Mouse (Mus musculus): ENCODE data around the gene Pex26. TPM values are rescaled to one million over a fixed set of nuclear protein-coding genes. Genes with fewer than 3 reads are reported as not detected.

Gene Pex26
- polyA plus RNA-seq, 1 experiment from 2014 or later = 7.5 TPM

DNA sequence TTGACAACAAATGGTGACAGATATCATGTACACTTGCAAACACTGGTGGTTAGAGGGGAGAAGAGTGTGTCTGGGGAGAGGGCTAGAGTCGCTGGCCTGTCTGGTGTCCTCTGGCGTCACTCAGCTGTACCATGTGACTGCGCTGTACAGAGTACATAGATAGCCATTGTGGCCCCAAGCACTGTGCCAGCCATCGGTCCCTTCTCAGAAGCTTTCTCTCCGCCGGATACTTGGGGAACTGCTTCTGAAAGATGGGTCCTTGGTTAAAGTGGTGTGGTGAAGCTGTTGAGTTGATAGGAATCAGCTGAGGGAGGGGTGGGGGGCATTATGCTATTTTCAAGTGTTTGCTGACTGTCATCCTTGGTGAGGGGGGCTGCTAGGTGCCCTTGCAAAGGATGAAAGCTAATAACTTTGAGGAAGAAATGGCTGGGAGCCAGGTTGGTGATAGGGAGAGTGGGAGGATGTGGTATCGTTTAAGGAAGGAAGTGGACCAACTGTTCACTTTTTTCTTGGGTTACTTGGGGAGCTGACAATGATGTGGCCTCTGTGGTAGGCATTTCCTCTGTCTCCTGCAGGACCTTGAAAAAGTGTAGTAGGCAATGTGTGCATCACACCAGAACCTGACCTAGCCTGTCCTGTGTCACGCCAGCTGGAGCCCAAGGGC, 31.3 kb downstream of the Pex26 start:
- Histone ChIP-seq H3K36me3 (ENCODE audit: control insufficient read depth, insufficient read depth, low read length) (no peaks in the 10 kb centered on the region), H3K4me2 (ENCODE audit: low read depth, severe bottlenecking) (no peak overlapping the region), H3K4me3 (ENCODE audit: low read depth, low read length) (no peak overlapping the region), H3K9ac (ENCODE audit: low read length) (no peak overlapping the region), H3K27ac (replicated peaks; ENCODE audit: low read depth, low read length) (no peak overlapping the region), H3K4me1 (ENCODE audit: control insufficient read depth, insufficient read depth, low read length) (peaks cover 15% of the 10 kb centered on the region; the same call in 1 of the 2 replicates), H3K27me3 (ENCODE audit: control insufficient read depth, insufficient read depth, low read length) (peaks cover 22% of the 10 kb centered on the region), H3K9me3 (ENCODE audit: control insufficient read depth, low read length) (no peaks in the 10 kb centered on the region)
- 89% methylated on average over 8 of the region's 8 CpGs for WGBS
- DNase-seq (ENCODE audit: low spot score) (no peak), ATAC-seq (ENCODE audit: insufficient number of reproducible peaks, low FRiP score, low TSS enrichment, low read depth) (no peak)

GRCm38 (mm10) chr6:121215336-121215735, 31.9 kb downstream of the Pex26 start:
- H3K36me3 ChIP-seq (ENCODE audit: control insufficient read depth, insufficient read depth, low read length) = no peaks in the 10 kb centered on the region
- H3K4me3 ChIP-seq (ENCODE audit: low read depth, low read length) = no peak overlapping the region
- no peak overlapping the region for H3K27ac ChIP-seq (replicated peaks; ENCODE audit: low read depth, low read length)
- DNase-seq (ENCODE audit: low spot score) (no peak), ATAC-seq (ENCODE audit: insufficient number of reproducible peaks, low FRiP score, low TSS enrichment, low read depth) (no peak)
- no peak overlapping the region for H3K9ac ChIP-seq (ENCODE audit: low read length)
- H3K4me1 ChIP-seq (ENCODE audit: control insufficient read depth, insufficient read depth, low read length) = peaks cover 14% of the 10 kb centered on the region; the same call in 1 of the 2 replicates
- H3K9me3 ChIP-seq (ENCODE audit: control insufficient read depth, low read length) = no peaks in the 10 kb centered on the region
- no peak overlapping the region for H3K4me2 ChIP-seq (ENCODE audit: low read depth, severe bottlenecking)
- peaks cover 17% of the 10 kb centered on the region for H3K27me3 ChIP-seq (ENCODE audit: control insufficient read depth, insufficient read depth, low read length)
- WGBS = 66% methylated on average over 5 of the region's 5 CpGs

DNA sequence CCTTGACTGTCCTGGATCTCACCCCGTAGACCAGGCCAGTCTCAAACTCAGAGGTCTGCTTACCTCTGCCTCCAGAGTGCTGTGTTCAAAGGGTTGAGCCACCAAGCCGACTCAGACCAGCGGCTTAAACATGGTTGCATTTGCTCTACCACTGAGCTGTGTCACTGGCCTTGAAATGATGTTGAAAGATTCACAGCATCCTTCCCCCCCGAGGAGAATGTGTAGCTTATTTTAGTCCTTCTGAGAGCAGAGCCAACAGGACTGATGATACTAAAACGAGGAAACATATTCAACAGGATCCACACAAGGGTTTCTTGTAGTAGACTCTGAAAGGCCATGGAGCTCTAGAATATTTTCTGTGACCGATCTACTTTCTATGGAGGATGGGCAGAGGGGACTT, 32.4 kb downstream of the Pex26 start:
- H3K27me3 ChIP-seq (ENCODE audit: control insufficient read depth, insufficient read depth, low read length) = peaks cover 11% of the 10 kb centered on the region
- no peak overlapping the region for H3K4me3 ChIP-seq (ENCODE audit: low read depth, low read length)
- H3K27ac ChIP-seq (replicated peaks; ENCODE audit: low read depth, low read length) = no peak overlapping the region
- no peak overlapping the region for H3K4me2 ChIP-seq (ENCODE audit: low read depth, severe bottlenecking)
- ATAC-seq (ENCODE audit: insufficient number of reproducible peaks, low FRiP score, low TSS enrichment, low read depth) (no peak), DNase-seq (ENCODE audit: low spot score) (no peak)
- H3K9ac ChIP-seq (ENCODE audit: low read length) = no peak overlapping the region
- peaks cover 8% of the 10 kb centered on the region; the same call in 1 of the 2 replicates for H3K4me1 ChIP-seq (ENCODE audit: control insufficient read depth, insufficient read depth, low read length)
- whole genome bisulfite sequencing = 88% methylated on average over 6 of the region's 6 CpGs
- no peaks in the 10 kb centered on the region for H3K36me3 ChIP-seq (ENCODE audit: control insufficient read depth, insufficient read depth, low read length)
- H3K9me3 ChIP-seq (ENCODE audit: control insufficient read depth, low read length) = no peaks in the 10 kb centered on the region

- WGBS = 90% methylated on average over 5 of the region's 5 CpGs
- H3K4me2 ChIP-seq (ENCODE audit: low read depth, severe bottlenecking) = no peak overlapping the region
- no peaks in the 10 kb centered on the region for H3K4me1 ChIP-seq (ENCODE audit: control insufficient read depth, insufficient read depth, low read length)
- no peak overlapping the region for H3K9ac ChIP-seq (ENCODE audit: low read length)
- DNase-seq (ENCODE audit: low spot score) = no peak
- no peak overlapping the region for H3K4me3 ChIP-seq (ENCODE audit: low read depth, low read length)
- H3K27ac ChIP-seq (replicated peaks; ENCODE audit: low read depth, low read length) = no peak overlapping the region
- ATAC-seq (ENCODE audit: insufficient number of reproducible peaks, low FRiP score, low TSS enrichment, low read depth) = no peak
- H3K36me3 ChIP-seq (ENCODE audit: control insufficient read depth, insufficient read depth, low read length) = no peaks in the 10 kb centered on the region
- H3K9me3 ChIP-seq (ENCODE audit: control insufficient read depth, low read length) = no peaks in the 10 kb centered on the region
- H3K27me3 ChIP-seq (ENCODE audit: control insufficient read depth, insufficient read depth, low read length) = peaks cover 3% of the 10 kb centered on the region
Measured at GRCm38 (mm10) chr6:121216589-121217255, 33.3 kb downstream of the Pex26 start.

DNA sequence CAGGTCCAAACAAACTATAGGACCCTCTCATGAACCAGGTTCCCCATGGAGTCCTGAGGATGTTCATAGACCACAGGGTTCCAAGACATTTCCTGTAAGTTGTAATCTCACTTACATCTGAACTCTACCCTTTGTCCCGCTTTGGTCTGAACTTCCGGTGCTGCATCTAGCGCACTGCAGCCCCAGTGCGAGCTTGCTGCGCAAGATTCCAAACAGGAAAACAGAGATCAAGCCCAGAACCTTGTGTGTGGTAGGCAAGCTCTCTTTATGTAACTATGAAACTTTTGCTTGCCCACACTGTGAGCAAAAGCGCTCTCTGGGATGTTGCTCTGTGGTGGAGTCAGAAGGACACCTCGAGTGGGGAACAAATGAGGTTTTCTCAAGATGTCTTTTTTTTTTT, 34.5 kb downstream of the Pex26 start:
- WGBS = 90% methylated on average over 7 of the region's 7 CpGs
- Histone ChIP-seq H3K4me1 (ENCODE audit: control insufficient read depth, insufficient read depth, low read length) (no peaks in the 10 kb centered on the region), H3K4me2 (ENCODE audit: low read depth, severe bottlenecking) (no peak overlapping the region), H3K9ac (ENCODE audit: low read length) (no peak overlapping the region), H3K27me3 (ENCODE audit: control insufficient read depth, insufficient read depth, low read length) (no peaks in the 10 kb centered on the region; the same call in 1 of the 2 replicates), H3K36me3 (ENCODE audit: control insufficient read depth, insufficient read depth, low read length) (no peaks in the 10 kb centered on the region), H3K9me3 (ENCODE audit: control insufficient read depth, low read length) (no peaks in the 10 kb centered on the region), H3K27ac (replicated peaks; ENCODE audit: low read depth, low read length) (no peak overlapping the region), H3K4me3 (ENCODE audit: low read depth, low read length) (no peak overlapping the region)
- ATAC-seq (ENCODE audit: insufficient number of reproducible peaks, low FRiP score, low TSS enrichment, low read depth) = no peak
- DNase-seq (ENCODE audit: low spot score) = no peak

DNA sequence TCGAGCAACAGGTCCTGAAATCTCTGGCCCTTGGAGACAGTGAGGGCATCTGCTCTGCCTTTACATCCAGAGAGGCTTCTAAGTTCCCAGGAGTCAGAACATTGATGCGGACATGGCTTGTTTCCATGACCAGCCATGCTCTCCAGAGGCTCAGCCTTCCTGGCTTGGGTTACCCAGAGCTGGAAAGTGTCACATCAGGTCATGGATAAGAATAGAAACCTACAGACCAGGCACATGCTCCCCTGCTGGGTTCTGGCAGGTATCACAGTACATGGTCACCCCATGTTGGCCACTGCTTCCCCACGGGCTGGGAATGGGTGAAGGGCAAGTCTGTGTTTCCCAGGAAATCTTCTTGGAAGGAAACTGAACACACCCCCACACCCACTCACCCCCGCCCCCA, 35.9 kb downstream of the Pex26 start:
- ATAC-seq (ENCODE audit: insufficient number of reproducible peaks, low FRiP score, low TSS enrichment, low read depth) (no peak), DNase-seq (ENCODE audit: low spot score) (no peak)
- no peak overlapping the region for H3K4me2 ChIP-seq (ENCODE audit: low read depth, severe bottlenecking)
- H3K4me1 ChIP-seq (ENCODE audit: control insufficient read depth, insufficient read depth, low read length) = 0 out of 2 replicates have a peak, but pooled peaks cover 2% of the 10 kb centered on the region
- 79% methylated on average over 4 of the region's 4 CpGs for WGBS
- H3K36me3 ChIP-seq (ENCODE audit: control insufficient read depth, insufficient read depth, low read length) = no peaks in the 10 kb centered on the region
- H3K9me3 ChIP-seq (ENCODE audit: control insufficient read depth, low read length) = no peaks in the 10 kb centered on the region
- no peaks in the 10 kb centered on the region; the same call in 1 of the 2 replicates for H3K27me3 ChIP-seq (ENCODE audit: control insufficient read depth, insufficient read depth, low read length)
- H3K4me3 ChIP-seq (ENCODE audit: low read depth, low read length) = no peak overlapping the region
- no peak overlapping the region for H3K9ac ChIP-seq (ENCODE audit: low read length)
- no peak overlapping the region for H3K27ac ChIP-seq (replicated peaks; ENCODE audit: low read depth, low read length)

DNA sequence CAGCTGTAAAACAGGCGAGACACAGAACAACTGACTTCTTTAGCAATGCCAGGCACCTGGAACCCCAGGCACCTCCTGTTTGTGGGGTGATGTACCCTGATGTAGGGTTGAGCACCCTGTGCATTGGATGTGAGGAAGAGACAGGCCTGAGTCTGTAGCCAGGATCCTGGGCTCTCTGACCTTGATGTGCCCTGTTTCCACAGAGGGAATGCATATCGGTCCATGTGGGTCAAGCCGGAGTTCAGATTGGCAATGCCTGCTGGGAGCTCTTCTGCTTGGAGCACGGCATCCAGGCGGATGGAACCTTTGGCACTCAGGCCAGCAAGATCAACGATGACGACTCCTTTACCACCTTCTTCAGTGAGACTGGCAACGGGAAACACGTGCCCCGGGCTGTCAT, 36.7 kb downstream of the Pex26 start:
- WGBS = 87% methylated on average over 10 of the region's 10 CpGs
- H3K9me3 ChIP-seq (ENCODE audit: control insufficient read depth, low read length) = no peaks in the 10 kb centered on the region
- no peaks in the 10 kb centered on the region for H3K36me3 ChIP-seq (ENCODE audit: control insufficient read depth, insufficient read depth, low read length)
- no peak overlapping the region for H3K27ac ChIP-seq (replicated peaks; ENCODE audit: low read depth, low read length)
- 0 out of 2 replicates have a peak, but pooled peaks cover 2% of the 10 kb centered on the region for H3K4me1 ChIP-seq (ENCODE audit: control insufficient read depth, insufficient read depth, low read length)
- H3K4me2 ChIP-seq (ENCODE audit: low read depth, severe bottlenecking) = no peak overlapping the region
- no peaks in the 10 kb centered on the region; the same call in 1 of the 2 replicates for H3K27me3 ChIP-seq (ENCODE audit: control insufficient read depth, insufficient read depth, low read length)
- no peak for DNase-seq (ENCODE audit: low spot score)
- H3K4me3 ChIP-seq (ENCODE audit: low read depth, low read length) = no peak overlapping the region
- no peak for ATAC-seq (ENCODE audit: insufficient number of reproducible peaks, low FRiP score, low TSS enrichment, low read depth)
- H3K9ac ChIP-seq (ENCODE audit: low read length) = no peak overlapping the region

GRCm38 (mm10) chr6:121221876-121222597, 38.6 kb downstream of the Pex26 start:
- DNase-seq (ENCODE audit: low spot score) (no peak), ATAC-seq (ENCODE audit: insufficient number of reproducible peaks, low FRiP score, low TSS enrichment, low read depth) (no peak)
- no peak overlapping the region for H3K27ac ChIP-seq (replicated peaks; ENCODE audit: low read depth, low read length)
- no peaks in the 10 kb centered on the region for H3K9me3 ChIP-seq (ENCODE audit: control insufficient read depth, low read length)
- 86% methylated on average over 8 of the region's 8 CpGs for WGBS
- 0 out of 2 replicates have a peak, but pooled peaks cover 2% of the 10 kb centered on the region for H3K4me1 ChIP-seq (ENCODE audit: control insufficient read depth, insufficient read depth, low read length)
- no peak overlapping the region for H3K4me2 ChIP-seq (ENCODE audit: low read depth, severe bottlenecking)
- no peak overlapping the region for H3K4me3 ChIP-seq (ENCODE audit: low read depth, low read length)
- H3K27me3 ChIP-seq (ENCODE audit: control insufficient read depth, insufficient read depth, low read length) = no peaks in the 10 kb centered on the region; the same call in 1 of the 2 replicates
- H3K36me3 ChIP-seq (ENCODE audit: control insufficient read depth, insufficient read depth, low read length) = no peaks in the 10 kb centered on the region
- no peak overlapping the region for H3K9ac ChIP-seq (ENCODE audit: low read length)
